Mouse (Mus musculus): ENCODE measurements around the gene Shroom1. TPM values are rescaled to one million over a fixed set of nuclear protein-coding genes. Genes with fewer than 3 reads are reported as not detected.

The Shroom1 gene
- polyA plus RNA-seq, 1 experiment: 2.3 TPM

DNA sequence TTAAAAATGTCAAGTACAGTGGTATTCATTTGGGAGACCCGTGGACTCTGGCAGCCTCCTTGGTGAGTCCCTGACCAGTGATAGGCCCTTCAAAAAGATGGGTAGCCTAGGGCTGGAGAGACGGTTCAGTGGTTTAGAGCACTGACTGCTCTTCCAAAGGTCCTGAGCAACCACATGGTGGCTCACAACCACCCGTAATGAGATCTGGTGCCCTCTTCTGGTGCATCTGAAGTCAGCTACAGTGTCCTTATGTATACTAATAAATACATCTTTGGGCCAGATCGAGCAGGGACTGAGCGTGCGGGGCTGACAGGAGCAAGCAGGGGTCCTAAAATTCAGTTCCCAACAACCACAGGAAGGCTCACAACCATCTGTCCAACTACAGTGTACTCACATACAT is 13.1 kb upstream of the Shroom1 start:
- 16% methylated on average over 6 of the region's 6 CpGs for WGBS
- no peak for DNase-seq (ENCODE audit: low read depth, low spot score)

DNA sequence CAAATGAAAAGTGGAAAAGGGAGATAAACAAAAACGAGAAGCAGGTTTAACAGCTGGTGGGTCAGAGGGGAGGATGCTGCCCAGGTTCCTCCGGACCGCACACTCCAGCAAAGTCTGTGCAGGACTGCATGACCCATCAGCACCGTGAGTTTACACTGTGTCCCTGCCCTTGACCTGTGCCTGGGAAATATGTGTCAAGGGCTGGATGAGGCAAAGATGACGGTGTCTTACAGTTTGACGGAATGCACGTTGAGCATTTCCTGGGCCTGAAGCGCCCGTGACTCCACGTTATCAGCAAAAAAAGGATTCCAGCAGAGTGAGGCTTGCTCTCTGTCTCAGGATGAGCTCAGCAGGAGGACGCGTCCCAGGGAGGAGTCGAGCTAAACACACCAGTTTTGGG is 11.4 kb upstream of the Shroom1 start:
- 84% methylated on average over 13 of the region's 13 CpGs for WGBS
- DNase-seq (ENCODE audit: low read depth, low spot score): no peak

DNA sequence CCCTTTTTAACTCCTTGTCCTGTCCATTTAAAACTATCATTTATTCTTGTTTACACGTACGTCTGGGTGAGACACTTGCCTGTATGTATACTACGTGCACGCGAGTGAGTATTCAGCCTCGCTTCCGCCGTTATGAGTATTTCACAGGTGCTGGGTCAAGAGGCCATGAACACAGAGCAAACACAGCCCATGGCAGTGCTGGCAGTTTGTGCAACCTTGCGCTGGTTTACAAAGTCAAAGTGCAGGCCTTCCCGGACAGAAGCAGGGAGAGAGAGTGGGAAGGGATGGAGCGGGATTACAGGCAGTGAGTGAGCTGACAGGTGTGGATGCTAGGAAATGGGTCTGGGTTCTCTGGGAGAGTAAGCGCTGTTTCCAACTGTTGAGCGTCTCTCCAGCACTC is 10.8 kb upstream of the Shroom1 start:
- no peak for DNase-seq (ENCODE audit: low read depth, low spot score)
- 81% methylated on average over 13 of the region's 13 CpGs for WGBS

DNA sequence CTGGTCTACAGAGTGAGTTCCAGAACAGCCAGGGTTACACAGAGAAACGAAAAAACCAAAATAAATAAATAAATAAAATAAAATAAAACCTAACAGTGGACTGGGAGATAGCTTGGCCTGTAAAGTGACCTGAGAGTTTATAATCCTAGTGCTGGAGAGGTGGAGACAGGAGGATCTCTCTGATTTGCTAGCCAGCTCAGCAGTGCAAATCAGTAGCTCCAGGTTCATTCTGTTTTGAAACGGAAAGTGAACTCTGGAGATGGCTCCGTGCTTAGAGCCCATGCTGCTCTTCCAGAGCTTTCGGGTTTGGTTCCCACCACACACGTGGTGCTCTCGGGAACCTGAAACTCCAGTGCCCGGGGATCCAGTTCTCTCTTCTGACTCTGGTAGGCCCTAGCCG is 9.0 kb upstream of the Shroom1 start:
- no peak for DNase-seq (ENCODE audit: low read depth, low spot score)
- 86% methylated on average over 8 of the region's 8 CpGs for WGBS

DNA sequence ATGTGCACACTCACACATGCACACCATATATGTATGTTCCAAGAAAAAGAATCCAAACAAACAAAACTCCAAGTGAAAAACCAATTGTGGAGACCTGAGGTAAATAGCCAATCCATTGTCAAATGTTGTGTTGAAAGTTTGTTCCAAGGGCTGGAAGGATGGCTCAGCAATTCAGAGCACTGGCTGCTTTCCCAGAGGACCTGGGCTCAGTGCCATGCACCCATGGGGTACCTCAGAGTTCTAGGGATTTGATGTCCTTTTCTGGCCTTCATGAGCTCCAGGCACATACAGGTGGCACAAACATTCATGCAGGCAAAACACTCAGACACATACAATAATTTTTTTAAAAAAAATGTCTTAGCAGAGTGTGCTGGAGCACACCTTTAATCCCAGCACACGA is 8.5 kb upstream of the Shroom1 start:
- no peak for DNase-seq (ENCODE audit: low read depth, low spot score)
- 59% methylated on average over 1 of the region's 1 CpGs for WGBS

DNA sequence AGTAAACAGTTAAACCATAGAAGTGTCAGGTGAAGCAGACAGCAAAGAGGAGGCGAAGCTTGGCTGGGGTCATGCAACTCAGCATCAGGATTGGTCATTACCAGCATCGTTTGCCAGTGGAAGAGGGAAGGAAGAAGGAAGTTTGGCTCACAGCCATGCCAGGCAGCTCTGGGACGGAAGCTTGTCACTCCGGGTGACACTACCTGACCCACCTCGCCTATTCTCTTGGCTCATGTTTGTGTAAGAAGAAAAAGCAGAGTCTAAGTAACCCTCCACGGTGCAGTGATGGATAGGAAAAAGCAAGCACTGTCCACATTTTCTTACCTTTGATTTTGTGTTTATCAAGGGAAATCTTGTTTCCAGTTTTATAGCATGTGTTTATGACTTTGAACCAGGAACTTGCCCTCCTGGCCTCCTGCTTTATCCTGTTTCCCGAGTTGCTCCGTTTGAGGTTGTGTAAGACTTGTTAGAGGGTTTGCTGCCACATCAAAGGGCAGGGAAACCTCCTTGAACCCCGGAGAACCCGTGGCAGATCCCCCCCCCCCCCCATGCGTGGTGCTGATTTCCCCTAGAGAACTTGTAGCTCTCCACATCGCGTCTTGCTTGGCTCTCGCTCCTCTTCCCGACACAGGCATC is 6.8 kb upstream of the Shroom1 start:
- WGBS: 11% methylated on average over 15 of the region's 15 CpGs
- peak; percentile 67 for DNase-seq (ENCODE audit: low read depth, low spot score)

DNA sequence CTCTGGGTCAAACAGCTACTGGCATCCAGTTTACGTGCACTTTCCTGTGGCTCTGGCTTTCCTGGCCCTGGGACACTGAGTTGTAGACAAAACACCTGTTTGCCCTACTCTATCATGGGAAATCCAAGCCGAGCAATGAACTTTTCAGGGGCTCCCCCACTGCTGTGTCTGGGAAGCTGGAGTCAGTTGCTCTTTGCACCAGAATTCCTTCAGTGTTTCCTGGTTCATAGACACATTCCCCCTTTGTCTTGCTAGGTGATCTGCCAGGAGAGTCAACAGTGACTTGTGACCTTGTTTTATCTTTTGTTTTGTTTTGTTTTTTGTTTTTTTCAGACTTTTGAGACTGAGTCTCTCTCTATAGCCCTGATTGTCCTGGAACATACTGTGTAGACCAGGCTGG is 5.6 kb upstream of the Shroom1 start:
- WGBS: 26% methylated on average over 2 of the region's 2 CpGs
- no peak for DNase-seq (ENCODE audit: low read depth, low spot score)

DNA sequence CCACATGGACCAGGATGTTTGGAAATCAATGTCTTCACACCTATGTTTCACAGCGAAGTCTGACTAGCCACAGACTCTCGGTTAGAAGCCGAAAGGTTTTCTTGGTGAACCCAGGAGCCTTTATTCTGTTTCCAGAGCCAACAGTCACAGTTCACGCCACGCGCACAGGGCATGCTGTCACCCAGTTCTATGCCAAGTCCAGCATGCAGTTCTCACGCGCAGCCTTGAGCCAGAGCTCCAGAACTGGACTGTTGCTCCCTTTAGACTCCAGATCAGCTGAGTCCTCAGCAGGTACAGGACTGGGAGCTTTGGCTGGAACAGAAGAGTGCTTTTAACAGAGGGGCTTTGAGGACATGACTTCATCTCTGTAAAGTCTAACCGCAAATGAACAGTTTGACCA is 4.6 kb upstream of the Shroom1 start:
- no peak for DNase-seq (ENCODE audit: low read depth, low spot score)
- 97% methylated on average over 9 of the region's 9 CpGs for WGBS

DNA sequence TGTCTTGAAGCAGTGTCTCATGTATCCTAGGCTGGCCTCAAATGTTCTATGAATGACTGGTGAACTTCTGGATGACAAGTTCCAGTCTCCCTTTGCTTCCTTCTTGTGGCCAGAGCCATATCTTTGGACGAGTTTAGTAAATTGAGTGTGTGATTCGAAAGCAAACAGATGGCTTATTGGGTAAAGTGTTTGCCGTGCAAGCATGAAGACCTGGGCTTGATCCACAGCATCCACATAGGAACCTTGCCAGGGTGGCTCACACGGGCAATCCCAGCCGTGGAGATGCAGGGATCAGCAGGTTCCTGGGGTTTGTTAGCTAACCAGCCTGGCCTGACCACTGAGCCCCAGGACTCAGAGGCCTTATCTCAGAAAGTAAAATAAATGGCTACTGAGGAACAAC is 4.0 kb upstream of the Shroom1 start:
- WGBS: 73% methylated on average over 5 of the region's 5 CpGs
- no peak for DNase-seq (ENCODE audit: low read depth, low spot score)

DNA sequence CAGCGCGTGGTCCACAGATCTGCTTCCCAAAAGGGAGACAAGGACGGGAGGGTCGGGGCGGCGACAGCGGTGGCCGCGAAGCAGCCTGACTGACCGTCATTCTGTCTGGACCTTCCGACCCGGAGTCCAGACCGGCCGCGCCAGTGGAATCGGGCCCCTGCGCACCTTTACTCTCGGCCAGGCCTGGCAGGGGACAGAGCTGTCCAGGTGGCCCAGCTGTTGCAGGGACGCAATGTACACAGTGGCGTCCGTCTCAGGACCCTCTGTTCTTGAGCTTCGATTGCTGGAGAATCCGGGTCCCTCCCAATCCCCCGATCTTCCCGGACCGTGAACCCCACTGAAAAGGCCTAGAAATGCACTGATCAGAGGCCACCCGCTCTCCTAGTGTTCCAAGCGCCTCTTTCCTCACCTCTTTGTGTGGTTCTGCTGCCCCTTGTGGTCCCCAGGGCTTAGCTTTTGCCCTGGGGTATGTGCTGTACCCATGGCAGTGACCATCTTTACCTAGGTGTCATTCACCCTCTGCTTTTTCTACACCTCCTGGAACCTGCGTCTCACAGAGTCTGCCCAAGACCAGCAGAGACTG is 458 bp downstream of the Shroom1 start:
- 22% methylated on average over 29 of the region's 29 CpGs for WGBS
- no peak for DNase-seq (ENCODE audit: low read depth, low spot score)

DNA sequence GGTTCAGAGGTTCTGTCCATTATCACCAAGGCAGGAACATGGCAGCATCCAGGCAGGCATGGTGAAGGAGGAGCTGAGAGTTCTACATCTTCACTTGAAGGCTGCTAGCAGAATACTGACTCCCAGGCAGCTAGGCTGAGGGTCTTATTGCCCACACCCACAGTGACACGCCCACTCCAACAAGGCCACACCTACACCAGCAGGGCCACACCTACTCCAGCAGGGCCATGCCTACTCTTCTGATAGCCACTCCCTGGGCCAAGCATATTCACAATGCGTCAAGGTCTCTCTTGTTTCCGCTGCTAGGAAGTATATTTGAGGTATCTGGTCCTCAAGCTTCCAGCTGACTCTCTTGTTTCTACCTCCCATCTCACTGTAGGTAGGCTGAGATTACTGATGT is 2.0 kb downstream of the Shroom1 start:
- WGBS: 70% methylated on average over 3 of the region's 3 CpGs
- DNase-seq (ENCODE audit: low read depth, low spot score): no peak

DNA sequence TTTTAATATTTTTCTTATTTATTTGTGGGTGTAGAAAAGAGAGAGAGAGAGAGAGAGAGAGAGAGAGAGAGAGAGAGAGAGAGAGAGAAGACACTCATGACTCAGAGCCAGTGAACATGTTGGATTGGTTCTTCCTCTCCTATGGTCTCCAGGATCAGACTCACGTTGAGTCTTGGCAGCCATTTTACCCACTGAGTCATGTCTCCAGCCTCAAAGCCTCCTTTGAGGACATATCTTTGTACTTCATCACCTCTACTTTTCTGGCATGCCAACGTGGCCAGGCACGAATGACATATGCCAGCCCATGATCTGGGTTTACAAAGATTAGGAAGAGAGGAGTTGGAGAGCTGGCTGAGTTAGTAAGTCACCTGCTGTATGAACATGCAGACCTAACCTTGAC is 3.2 kb downstream of the Shroom1 start:
- no peak for DNase-seq (ENCODE audit: low read depth, low spot score)
- 78% methylated on average over 3 of the region's 3 CpGs for WGBS

DNA sequence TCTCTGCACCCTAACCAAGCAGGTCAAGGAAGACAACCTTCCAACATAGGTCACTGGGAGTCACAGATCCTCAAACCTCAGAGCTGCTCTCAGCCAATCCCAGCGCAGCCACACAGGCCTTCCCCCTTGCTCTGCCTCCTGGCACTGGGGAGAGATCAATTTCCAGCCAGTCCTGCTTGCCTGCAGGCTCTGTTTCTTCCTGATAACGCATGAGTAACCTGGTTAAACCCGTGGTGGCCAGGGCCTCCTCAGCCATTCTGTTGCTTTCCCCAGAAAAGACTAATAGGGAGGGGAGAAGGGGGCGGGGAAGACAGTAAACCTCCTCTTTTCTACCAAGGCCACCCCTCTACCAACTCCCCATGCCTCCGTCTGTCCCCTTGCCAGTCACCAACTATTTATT is 4.7 kb downstream of the Shroom1 start:
- WGBS: 42% methylated on average over 5 of the region's 5 CpGs
- DNase-seq (ENCODE audit: low read depth, low spot score): no peak

DNA sequence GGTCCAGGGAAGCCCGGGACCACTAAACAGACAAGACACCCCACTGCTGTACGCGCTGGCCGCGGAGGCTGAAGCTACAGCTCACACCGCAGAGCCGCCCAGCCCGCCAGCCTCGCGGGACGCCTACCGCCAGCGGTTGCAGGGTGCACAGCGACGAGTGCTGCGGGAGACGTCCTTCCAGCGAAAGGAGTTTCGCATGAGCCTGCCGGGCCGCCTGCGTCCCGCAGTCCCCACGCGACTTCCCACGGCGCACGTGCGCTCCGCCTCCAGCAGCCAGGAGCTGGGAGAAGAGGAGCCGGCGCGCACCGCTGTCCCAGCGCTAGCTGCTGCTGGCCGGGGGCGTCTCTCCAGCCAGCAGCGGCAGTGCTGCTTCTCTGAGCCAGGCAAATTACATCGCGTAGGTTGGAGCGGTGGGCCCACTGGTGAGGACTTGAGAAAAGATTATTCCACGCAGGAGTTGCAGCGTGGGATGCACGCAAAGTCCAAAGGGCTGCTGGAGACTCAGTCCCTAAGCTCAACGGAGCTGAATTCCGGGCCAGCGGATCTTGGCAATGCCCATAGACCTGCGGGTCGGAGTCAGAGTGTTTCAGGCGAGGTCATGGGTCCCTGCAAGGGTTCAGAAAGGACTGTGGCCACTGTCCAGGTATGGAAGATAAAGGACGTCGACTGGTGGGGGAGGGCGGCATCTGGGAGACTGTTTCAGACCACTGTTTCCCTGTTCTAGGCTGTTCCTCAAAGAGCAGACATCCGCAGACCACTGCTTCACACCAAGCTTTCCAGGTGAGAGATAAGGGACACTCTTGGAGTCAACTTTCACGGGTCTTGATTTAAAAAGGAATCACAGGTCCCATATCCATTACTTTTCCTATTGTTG is 6.8 kb downstream of the Shroom1 start:
- 22% methylated on average over 55 of the region's 55 CpGs for WGBS
- no peak for DNase-seq (ENCODE audit: low read depth, low spot score)

DNA sequence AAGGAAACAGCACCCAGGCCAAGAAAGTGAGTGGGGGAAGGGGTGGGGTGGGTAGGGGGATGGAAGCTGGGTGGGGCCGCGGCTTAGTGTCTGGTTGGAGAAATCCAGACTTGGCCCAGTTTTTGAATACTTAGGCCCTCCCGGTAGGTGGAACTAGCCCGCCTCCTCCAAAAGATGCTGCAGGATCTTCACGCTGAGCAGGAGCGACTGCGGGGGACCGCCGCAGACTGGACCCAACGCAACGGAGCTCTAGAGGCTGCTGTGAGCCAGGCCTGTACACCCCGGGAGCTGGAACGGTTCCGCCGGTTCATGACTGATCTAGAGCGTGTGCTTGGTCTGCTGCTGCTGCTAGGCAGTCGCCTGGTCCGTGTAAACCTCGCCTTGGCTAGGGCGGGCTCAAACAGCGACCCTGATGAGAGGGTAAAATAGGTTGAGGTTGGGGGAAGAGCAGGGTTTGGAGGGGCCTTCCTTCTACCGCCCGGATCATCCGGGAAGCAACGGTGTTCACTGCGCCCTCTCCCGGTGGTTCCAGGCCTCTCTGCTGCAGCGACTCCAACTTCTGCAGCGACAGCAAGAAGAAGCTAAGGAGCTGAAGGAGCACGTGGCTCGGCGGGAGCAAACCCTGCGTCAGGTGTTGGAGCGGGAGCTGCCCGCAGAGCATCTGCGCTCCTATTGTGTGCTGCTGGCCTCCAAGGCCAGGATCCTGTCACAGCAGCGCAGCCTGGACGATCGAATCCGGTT is 9.4 kb downstream of the Shroom1 start:
- WGBS: 21% methylated on average over 40 of the region's 40 CpGs
- no peak for DNase-seq (ENCODE audit: low read depth, low spot score)

DNA sequence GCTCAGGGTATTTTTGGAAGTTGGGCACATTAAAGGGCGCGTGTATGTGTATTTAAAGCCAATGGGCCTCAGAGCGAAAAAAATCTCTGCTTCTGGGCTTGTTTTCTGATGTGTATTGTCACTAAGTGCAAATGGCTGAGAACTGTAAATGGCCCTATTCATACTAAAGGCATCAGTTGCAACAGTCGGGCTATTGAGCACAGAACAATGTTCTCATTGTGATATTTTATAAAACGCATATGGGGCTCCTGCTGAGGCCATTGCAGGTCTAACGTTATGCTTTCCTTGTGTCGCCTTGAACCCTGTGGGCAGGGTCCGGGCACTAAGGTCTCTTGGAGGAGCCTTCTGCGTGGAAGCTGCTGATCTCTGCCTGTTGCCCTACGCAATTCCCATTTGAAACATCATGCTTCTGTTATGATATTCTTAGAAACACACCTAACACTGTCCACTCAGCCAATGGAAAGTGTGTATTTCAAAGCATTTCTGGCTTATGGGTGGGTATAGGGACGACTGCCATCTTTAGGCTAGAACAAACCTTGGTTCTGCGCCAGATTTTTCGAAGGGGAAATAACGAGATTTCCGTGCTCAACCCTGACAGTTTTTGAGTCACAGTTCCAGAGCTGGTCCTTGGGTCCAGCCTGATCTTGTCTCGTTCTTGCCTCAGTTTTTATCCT is 12.4 kb downstream of the Shroom1 start:
- 24% methylated on average over 16 of the region's 16 CpGs for WGBS
- no peak for DNase-seq (ENCODE audit: low read depth, low spot score)

DNA sequence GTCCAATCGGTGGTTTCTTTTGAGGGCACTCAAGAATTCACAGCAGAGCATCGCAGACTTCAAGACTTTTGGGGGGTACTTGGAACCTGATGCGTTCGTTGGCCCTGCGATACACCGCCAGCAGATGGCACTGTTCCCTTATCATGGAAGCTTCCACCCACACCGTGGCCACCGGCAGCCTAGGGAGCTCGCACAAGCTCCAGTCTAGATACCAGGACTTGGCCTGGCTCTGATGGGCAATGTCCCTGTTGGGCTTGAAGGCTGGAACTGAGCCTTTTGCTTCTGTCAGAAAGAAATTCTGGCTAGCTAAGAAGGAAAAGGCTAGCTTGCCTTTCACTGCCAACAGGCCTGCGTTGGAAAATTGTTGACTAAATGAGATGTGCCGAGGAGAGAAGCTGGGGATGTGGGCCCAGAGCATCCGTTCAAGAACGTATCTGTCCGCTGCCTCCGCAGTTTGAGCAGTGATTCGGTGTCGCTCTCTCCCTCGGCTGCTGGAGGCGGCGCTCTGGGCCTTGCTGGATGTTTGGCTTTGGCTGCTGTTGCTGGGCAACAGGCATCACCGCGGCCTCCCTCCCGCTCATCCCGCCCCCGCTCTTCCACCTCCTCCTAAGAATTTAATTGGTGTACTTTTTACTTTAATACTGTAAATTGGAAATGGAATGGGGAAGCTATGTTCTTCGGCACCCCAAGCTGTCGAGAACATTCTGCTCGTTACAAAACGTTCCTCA is 13.1 kb downstream of the Shroom1 start, which contains the start of gene Gm9837:
Gm9837 (minus strand) TSS at position 512 of the 728 bp plus-strand sequence.
- no peak for DNase-seq (ENCODE audit: low read depth, low spot score)
- WGBS: 6% methylated on average over 29 of the region's 29 CpGs

DNA sequence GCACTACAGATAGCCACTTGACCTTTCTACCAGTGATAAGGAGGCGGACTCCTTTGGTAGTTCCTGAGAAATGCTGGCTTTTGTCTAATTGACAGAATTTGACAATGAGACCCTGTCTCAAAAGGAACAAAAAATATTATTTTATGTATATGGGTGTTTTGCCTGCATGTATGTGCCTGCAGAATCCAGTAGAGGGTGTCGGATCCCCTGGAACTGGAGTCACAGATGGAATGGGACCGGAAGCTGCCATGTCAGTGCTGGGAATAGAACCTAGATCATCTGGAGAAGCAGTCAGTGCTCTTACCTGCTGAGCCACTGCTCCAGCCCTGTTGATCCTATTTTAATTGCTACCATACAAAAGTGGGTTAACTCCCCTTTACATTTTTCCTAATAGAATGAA is 15.7 kb downstream of the Shroom1 start:
- 70% methylated on average over 3 of the region's 3 CpGs for WGBS
- DNase-seq (ENCODE audit: low read depth, low spot score): no peak

DNA sequence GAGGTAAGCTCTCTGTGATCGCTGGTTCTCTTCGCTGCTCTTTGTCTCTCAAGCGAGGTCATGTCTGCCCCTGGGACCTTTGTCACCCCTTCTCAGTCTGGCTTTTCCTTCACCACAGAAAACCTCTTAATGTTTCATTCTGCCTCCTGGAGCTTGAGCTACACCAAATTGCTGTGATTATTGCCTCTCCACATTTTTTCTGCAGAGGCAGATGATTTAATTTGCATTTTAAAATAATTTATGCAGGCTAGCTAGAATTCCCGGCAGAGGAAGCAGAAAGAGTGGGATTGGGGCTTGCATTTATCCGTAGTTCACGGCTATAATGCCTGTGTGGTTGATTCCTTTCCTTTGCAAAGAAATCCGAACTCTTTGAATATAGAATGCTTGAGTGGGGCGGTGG is 18.6 kb downstream of the Shroom1 start:
- DNase-seq (ENCODE audit: low read depth, low spot score): no peak
- 41% methylated on average over 8 of the region's 8 CpGs for WGBS

Measured in large intestine, adult 2 months (tissue).